Mouse (Mus musculus): ENCODE results near the gene Cib4.
A peak's percentile ranks its signal among the peaks of the same experiment; 100 is the strongest.

Gene Cib4

DNA sequence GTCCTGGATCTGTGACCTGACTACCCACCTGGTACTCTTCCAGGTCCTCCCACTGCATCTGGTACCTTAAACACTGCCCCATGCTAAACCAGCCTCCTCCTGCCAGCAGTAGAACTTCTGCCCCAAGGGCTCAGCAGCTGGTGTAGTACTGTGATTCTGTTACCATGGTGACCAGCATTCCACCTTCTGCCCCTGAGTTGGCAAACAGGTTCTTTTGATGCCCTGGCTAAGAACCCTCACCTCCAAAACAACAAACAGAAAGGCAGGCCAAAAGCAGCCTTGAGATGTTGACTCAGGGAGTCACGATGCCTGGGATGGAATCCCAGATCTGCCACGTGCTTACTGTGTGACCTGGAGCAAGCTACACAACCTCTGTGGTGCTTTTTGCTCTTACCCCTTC is at the start of gene Cib4:
Gene Cib4, minus strand, starts transcription at position 139 of the 400 bp plus-strand sequence.
- DNase-seq (ENCODE audit: low spot score in 2 of 2): no peak

DNA sequence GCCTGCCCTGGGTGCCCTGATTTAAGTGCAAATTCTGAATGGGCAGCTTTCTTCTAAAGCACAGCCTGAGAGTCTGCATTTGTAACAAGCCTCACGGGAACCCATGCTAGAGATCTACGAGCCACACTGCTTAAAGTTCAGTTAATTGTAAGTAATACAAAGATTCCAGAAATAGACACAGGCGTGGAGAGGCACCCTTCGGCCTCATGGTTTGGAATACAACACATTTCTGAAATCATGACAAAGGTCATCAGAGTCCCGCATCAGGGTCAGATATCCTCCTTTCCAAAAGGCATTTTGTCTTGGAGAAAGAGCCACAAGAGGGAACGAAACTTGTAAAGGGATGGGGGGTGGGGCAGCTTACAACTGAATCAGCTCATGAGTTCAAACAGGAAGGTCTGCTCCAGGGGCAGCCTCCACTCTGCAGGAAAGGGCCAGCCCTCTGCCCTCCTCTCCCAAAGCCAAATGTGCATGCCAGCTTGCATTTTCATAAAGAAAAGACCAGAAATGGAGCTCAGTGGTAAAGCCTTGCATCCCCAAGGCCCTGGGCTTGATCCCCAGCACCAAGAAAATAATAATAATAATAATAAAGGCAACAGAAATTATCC is 49.4 kb upstream of the Cib4 start:
- no peak for DNase-seq (ENCODE audit: low spot score in 2 of 2)

DNA sequence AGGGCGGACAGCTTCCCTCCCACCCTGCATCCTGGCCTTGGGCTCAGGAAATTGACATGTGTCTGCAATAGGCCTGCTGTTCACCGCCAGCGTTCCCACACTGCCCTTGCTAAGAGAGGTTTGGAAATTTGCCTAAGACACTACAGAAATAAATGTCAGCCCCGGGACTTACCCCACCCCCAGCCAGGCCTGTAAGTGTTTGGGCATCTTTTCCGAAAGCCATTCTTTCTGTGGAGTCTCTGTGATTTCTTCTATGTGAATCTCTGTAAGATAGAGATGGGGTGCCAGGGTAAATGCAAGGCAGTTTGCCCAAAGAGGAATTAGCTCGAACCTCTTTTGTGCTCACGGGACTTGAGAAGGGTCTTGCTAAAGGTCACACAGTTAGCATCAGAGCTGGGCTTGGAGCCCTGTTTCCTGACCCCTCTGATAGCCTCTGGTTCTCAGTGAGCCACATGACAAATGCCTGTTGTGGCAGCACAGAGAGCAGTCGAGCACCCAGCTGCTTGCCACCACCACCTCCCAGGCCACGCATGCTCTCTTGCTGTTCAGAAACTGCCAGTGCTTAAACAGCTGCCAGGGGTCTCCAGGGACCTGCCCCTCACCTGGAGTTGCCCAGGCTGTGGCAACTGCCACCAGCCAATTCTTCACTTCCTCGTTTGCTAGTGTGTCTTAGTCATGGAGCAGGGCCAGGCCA is 48.3 kb upstream of the Cib4 start:
- no peak for DNase-seq (ENCODE audit: low spot score in 2 of 2)

DNA sequence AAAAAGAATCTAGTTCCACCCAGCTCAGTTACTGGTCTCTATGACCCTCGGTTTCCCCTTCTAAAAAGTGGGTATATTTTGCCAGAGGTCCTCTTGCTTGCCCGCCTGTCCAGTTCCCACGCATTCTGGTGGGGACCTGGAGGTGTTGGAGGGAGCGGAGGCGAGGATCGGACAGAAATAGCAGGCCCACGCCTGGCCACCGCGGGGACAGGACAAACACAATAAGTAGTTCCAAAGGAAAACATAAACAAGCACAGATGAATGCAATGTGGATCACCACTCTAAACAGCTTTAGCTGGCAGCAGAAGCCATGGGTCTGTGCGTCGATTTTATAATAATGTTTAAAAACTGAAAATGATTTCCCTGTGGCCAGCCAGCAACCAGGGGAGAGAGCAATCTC is 47.7 kb upstream of the Cib4 start:
- no peak for DNase-seq (ENCODE audit: low spot score in 2 of 2)

DNA sequence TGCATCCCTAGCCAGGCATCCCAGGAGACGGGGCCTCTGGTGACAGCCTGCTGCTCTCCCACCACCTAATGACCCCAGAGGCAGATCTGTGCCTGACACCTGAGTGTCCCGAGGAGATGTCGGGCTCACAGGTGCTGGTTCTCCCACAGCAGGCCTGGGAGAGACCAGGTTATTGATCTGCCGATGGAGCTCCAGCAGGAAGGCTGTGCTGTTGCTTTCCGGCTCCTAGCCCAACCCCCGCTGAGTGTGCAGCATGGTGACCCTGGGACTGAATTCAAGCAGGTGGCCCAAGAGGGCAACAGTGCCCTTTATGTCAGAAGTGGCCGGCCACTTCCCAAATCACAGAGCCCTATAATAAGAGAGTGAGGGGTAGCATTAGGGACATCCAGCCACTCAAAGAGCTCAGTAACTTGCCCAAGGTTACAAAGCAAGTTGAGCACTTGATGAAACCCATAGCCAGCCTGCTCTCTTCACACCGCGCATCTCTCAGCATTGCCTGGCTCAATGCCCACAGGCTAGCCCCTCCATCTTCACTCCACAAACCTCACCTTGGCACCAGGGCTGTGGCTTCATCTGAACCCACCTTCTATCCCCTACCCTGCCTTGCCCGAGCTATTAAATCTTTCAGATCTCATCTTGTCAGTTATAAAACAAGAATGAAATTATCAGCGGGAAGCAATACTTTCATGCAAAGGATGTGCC is 46.8 kb upstream of the Cib4 start:
- DNase-seq (ENCODE audit: low spot score in 2 of 2): no peak

DNA sequence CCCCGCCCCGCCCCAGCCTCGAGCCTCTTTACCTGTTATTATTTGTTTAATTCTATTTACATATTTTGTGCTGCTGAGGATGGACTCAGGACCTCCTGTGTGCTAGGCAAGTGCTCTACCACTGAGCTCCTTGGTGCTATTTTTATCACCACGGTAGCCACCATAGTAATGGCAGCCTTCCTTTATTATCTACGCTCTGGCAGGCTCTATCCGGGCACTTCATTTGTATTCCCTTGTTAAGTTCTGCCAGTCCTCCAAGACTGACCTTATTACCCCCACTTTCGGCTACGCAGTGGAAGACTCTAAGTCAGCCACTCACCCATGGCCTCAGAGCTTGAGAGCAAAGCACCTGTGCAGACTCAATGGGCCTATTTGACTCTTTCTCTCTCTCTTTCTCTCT is 46.1 kb upstream of the Cib4 start:
- DNase-seq (ENCODE audit: low spot score in 2 of 2): no peak

DNA sequence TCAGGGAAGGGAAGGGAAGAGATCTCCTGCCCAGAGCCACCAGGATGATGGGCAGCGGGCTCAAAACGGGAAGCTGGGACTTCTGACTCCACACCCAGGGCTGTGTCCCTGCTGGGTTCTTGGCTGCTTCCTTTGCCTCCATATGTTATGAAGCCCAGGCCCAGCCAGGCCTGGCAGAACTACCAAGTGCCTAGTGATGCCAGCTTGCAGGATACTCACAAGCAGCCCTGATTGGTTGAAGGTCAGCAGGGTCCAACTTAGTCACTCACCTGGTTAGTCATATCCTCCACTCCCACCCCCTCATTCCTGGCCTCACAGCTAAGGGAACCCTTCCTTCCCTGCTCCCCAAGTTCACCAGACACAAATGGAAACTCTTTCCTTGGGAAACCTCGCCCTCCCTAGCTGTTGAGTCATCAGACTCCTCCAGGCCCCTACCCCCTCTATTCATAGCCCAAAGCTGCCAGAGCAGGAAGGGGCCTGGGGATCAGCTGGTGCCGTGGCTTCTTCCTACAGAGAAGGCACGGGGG is 45.6 kb upstream of the Cib4 start:
- no peak for DNase-seq (ENCODE audit: low spot score in 2 of 2)

DNA sequence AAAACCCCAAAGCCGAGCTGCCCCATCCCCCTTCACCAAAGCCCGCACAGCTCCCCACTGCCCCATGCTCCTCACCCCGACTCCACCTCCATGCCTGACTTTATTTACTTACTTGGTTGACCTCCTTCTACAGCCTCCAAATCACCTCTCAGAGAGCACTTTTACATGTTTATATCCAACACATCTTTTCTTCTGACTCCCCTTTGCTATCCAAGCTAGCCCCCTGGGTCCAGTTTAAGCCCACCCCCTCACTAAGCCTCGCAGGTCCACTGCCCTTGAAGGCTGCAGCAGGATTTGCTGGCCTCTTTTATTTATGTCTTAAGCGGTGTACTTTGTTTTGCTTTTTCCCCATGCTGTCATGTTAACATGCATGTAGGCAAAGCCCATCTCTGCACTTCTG is 44.6 kb upstream of the Cib4 start:
- no peak for DNase-seq (ENCODE audit: low spot score in 2 of 2)

DNA sequence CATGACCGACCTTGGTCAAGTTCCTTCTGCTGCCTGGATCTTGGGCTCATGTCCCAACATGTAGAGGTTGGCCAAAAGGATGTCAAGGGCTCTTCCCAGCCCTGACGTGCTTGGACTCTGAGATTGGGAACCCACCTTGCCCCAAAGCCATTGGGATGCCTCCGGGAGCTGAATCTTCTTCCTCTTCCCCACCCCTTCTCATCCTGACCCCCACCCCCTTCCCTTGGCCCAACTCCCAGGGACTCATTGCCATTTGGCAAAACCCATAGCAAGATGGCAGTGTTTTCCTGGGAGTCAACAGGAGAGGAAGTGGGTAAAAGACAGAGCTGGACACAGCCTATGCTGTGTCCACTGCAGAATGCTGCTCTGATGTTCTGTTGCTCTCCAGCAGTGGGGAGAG is 43.9 kb upstream of the Cib4 start:
- no peak for DNase-seq (ENCODE audit: low spot score in 2 of 2)

DNA sequence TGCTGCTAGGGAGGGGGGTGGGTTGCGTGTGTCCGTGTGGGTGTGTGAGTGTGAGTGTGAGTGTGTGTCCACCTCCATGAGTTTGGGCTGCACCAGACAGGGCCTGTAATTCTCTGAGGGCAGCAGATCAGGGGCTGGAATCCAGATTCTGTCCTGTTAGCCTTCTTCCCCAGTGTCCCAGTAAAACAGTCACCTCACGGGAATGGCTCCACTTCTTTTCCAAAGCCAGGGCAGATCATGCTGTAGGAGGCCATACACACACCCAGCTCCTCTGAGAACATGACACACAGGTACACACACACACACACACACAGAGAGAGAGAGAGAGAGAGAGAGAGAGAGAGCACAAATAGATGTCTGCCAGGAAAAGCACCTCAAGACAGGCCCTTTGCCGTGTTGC is 43.4 kb upstream of the Cib4 start:
- DNase-seq (ENCODE audit: low spot score in 2 of 2): no peak

DNA sequence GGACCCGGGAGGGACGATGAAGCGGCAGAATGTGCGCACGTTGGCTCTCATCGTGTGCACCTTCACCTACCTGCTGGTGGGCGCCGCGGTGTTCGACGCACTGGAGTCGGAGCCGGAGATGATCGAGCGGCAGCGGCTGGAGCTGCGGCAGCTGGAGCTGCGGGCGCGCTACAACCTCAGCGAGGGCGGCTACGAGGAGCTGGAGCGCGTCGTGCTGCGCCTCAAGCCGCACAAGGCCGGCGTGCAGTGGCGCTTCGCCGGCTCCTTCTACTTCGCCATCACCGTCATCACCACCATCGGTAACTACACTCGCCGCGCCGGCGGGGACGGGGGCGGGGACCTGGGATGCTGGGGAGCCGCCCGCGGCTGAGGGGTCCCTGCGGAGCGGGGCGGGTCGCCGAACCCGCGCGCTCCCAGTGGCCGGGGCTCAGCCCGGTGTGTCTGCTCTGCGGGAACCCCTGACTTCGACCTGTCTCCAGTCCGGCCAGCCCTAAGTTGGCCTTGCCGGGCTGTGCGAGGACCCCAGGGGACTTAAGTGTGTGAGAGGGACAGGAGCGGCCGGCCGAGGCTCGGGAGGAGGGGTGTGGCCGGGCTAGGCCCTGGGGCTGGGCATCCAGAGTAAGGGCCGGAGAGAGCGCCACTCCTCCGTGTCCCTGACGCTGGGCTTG is 42.8 kb upstream of the Cib4 start:
- peak in 1 of 2 experiments; percentile 28 for DNase-seq (ENCODE audit: low spot score in 2 of 2)

DNA sequence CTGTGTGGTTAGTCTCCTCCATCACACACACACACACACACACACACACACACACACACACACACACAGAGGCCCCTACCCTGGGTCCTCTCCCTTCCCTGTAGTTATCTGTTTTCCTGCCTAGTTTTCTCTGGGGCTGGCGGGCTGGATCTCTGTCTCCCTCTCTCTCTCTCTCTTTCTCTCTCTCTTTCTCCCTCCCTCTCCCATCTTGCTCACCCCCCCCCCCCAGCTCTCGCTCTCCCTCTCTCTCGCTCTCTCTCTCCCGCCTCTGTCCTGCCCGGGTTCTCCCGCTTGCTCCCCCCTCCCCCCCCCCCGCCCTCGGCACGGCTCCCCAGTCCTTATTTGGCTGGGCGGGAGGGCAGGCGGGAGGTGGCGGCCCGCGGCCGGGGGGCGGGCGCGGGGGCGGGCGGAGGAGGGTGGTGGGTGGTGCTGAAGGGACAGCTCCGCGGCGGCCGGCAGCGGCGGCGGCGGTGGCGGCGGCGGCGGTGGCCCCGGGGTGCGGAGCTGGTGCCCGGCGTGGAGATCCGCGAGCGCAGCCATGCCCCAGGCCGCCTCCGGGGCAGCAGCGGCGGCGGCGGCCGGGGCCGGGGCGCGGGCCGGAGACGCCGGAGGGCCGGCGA is 42.2 kb upstream of the Cib4 start, which contains the start of gene Kcnk3:
Gene Kcnk3, plus strand, starts transcription at position 490 of the 620 bp plus-strand sequence.
- no peak for DNase-seq (ENCODE audit: low spot score in 2 of 2)

DNA sequence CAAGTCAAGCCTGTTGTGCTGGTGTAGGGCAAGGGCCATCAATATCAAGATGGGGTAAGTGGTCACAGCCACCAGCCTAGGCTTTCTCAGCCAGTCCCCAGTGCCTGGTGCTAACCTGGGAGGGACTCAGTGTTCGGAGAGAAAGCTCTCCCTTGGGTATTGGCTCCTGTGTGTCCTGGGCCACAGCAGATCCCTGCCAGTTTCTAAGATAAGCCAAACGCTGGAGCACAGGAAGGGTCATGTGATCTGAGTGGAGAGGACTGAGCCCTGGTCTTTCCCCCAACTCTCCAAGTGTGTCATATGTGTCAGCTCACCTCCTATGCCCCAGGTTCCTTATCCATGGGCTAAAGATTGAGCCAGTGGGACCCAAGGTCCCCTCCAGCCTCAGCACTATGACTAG is 41.5 kb upstream of the Cib4 start:
- no peak for DNase-seq (ENCODE audit: low spot score in 2 of 2)

DNA sequence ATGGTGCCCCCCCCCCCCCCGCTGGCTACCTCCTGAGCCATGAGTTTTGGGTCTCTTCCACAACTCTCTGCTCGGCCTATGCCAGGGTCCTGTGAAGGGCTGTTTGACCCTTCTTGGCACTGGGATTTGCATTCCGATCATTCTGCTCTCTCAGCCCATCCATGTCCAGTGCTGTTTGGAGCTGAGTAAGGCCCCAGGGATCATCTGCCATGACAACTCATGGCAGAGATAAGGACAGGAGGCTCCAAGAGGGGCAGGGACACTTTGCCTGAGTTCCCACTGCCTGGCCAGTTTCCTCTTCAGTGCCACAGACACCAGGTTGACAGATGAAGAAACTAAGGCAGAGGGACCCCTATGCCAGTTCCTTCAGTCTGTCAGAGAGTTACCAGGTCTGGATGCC is 41.0 kb upstream of the Cib4 start:
- no peak for DNase-seq (ENCODE audit: low spot score in 2 of 2)

DNA sequence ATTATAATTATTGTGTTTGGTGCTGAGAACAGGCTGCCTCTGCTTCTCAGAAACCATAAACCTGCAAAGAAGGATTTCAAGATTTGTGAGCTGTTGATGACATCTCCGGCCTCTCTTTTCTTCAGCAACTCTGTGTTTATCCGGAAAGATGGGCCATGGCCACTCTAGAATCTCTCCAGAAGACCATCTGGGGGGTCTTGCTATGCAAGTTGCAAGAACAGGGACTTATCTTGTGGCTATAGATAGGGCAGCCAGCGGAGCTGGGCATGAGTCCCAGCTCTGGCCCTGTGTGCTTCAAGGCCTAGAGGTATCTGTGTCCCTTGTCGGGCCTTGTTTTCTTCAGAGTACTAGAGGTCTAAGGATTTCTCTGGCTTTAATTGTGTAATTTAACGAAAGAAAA is 36.4 kb upstream of the Cib4 start:
- DNase-seq (ENCODE audit: low spot score in 2 of 2): no peak

DNA sequence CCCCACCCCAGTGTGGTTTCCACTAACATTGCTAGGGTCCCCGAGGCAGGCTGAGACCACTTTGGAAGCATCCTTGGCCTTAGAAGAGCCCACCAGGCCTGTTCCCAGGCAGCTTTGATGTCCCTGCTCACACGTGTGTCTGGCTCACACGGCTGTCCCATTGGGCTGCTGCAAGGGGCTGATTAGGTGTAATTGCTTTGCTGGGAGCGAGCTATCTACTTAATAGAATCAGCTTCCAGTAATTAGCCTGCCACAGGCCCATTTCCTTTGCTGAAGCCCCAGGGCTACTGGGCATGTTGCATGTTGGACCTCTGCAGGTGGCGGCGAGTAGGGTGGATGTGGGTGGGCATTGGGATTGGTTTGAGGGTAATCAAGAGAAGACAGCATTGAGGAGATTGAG is 35.1 kb upstream of the Cib4 start:
- DNase-seq (ENCODE audit: low spot score in 2 of 2): no peak

DNA sequence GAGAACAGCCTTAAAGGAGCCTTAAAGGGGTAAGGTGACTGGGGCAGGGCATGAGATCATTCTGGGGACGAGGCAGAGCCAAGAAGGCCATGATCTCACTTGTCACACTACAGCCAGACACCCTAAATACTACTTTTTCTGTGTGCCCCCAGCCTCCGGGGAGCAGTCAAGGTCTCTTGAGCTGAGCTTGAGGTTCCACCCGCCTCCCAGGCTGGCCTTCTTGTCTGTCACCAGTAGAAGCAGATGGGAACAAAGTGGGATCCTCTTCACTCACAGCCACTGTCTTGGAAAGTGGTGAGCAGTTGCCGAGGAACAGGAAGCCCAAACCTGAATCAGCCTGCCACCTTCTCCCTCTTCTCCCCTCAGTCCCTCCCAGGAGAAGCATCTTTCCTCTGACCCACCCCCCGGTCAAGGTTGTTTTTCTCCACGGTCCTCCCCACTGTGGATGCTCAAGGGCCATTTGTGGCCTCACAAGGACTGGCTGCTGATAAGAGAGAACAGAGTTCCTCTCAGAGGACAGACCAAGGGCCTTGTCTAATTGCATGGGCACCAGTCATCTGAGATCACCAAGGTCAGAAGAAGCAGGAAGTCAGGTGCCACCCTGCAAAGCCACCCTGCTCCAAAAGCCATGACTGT is 32.9 kb upstream of the Cib4 start:
- DNase-seq (ENCODE audit: low spot score in 2 of 2): no peak

DNA sequence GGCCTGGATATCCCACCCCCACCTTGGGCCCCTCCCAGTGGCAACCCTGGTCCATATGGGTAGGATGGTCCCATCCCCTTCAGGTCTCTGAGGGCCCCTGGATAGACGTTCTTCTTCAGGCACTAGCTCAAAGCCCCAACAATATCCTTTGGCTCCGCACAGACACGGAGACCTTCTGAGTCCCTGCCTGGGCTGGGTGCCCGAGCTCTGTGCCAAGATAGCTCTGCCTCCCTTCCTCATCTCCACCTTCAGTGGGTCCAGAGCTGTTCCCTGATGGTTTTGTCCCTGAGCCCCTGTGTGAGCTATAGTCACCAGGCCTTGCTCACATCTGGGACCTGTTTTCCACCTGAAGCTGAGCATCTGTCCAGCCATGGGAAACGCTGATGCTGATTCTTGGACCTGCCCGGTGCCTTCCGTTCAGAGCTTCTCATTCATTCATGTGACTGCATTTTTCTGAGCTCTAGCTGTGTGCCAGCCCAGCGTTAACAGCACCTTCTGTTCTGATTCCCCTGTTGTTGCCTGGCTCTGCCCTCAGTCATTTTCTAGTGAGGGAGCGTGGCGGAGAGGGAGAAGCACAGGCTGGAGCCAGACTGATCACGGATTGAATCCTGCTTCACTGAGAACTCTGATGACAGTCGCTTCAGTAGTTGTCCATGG is 32.1 kb upstream of the Cib4 start:
- no peak for DNase-seq (ENCODE audit: low spot score in 2 of 2)

DNA sequence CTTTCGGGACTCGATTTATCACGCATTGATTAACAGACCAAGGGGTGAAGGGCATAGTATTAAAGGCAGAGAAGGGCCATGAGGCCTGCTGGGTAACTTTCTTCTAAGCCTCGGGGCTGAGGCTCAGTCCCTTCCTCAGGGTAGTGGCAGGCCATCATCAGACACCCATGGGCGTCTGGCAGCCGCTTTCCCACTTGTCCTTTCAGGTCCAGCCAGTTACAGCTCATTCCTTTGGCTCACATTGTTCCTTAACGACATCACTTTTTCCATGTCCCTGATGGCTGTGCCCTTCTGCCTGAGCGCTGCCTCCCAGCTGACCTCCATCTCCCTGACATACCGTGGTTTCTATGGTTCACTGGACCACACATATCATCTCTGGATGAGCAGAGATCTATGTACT is 31.6 kb upstream of the Cib4 start:
- DNase-seq (ENCODE audit: low spot score in 2 of 2): no peak

DNA sequence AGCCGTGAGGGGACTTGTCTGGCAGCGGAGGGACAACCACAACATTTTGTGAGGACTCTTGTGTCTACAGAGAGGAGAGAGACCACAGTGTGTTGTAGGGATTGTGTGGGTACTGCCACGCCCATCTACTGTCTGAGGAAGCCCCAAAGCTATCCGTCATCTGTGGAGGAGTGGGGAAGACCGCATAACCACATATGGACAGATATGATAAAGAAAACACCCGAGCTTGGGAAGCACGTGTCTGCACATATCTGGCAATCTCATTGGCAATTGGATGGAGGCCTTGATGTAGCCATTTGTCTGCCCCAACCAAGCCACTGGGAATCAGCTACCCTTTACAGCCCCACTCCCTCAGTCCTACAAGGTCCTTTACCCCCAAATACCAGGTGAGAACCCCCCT is 30.6 kb upstream of the Cib4 start:
- DNase-seq (ENCODE audit: low spot score in 2 of 2): no peak

DNA sequence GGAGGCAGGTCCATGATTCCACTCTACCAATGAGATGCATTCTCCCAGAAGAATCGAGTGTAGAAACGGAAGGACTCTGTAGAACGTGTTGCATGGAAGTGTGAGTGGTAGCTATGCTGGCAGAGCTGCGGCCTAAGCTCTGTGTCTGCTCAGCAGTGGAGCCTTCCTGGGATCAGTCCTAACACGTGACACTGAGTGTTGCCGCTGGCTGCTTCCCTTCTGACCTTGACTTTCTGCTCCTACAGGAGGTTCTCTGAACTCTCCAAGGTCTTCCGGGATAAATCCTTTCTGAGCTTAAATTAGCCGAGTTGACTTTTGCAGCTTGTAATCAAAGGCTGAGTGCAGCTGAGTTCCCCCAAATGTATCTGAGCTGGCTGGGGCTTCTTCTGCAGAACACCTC is 28.7 kb upstream of the Cib4 start:
- DNase-seq (ENCODE audit: low spot score in 2 of 2): no peak
